Mouse (Mus musculus) adrenal gland, postnatal 14 days (tissue): ENCODE measurements around the gene 9530053A07Rik. TPM values are rescaled to one million over a fixed set of nuclear protein-coding genes. Genes with fewer than 3 reads are reported as not detected.

Source experiments
- total RNA-seq: library from RNA; stranded (reverse); gene quantifications from 2 replicates; pipeline ENCODE4 v1.2.3, GENCODE M21; 2021

9530053A07Rik gene
- total RNA-seq, 1 experiment from 2014 or later: not detected

Other genes with a start within 250 kb of the 9530053A07Rik start
- gene Zfp974, start 200.0 kb upstream of the 9530053A07Rik start, total RNA-seq: 12.3 and 14.7 TPM in 2 replicates
- 9.9 and 12.0 TPM in 2 replicates for gene Zfp780b, start 150.3 kb upstream of the 9530053A07Rik start, total RNA-seq
- 2.7 and 3.4 TPM in 2 replicates for gene Zfp850, start 115.4 kb upstream of the 9530053A07Rik start, total RNA-seq
- gene Psmc4, start 79.4 kb upstream of the 9530053A07Rik start, total RNA-seq: 158 and 171 TPM in 2 replicates
- gene Fcgbp, start 58.2 kb upstream of the 9530053A07Rik start, total RNA-seq: not detected in 2 replicates
- gene Fbl, start 40.2 kb downstream of the 9530053A07Rik start, total RNA-seq: 111 and 122 TPM in 2 replicates
- gene Dyrk1b, start 50.0 kb downstream of the 9530053A07Rik start, total RNA-seq: 34.7 and 35.0 TPM in 2 replicates
- gene Eid2, start 138.4 kb downstream of the 9530053A07Rik start, total RNA-seq: 27.4 and 29.8 TPM in 2 replicates
- 14.2 and 14.3 TPM in 2 replicates for gene Eid2b, start 148.3 kb downstream of the 9530053A07Rik start, total RNA-seq
- not detected in 2 replicates for gene Selenov, start 161.7 kb downstream of the 9530053A07Rik start, total RNA-seq
- gene Dll3, start 172.8 kb downstream of the 9530053A07Rik start, total RNA-seq: 0.41 and 0.56 TPM in 2 replicates
- gene Timm50, start 182.6 kb downstream of the 9530053A07Rik start, total RNA-seq: 94.7 and 100 TPM in 2 replicates
- 122 and 127 TPM in 2 replicates for gene Supt5, start 209.3 kb downstream of the 9530053A07Rik start, total RNA-seq
- gene Rps16, start 221.2 kb downstream of the 9530053A07Rik start, total RNA-seq: 937 and 1,132 TPM in 2 replicates
- 27.9 and 32.6 TPM in 2 replicates for gene Plekhg2, start 243.1 kb downstream of the 9530053A07Rik start, total RNA-seq